Mouse (Mus musculus) cortical plate, adult 2 months (tissue): ENCODE data around the gene Tmem229b.

ENCODE experiments used
- CTCF ChIP-seq: fragments of 200-500 bp; IDR thresholded peaks from 2 replicates; pipeline ENCODE4 v1.5.1; 2011; ENCODE audit warnings: mild to moderate bottlenecking, control low read depth, low read length; ENCODE audit not compliant: insufficient read depth; ENCODE audit errors: extremely low read depth
- POLR2A ChIP-seq: fragments of 200-500 bp; IDR thresholded peaks from 2 replicates; pipeline ENCODE4 v1.6.1; 2011; ENCODE audit warnings: mild to moderate bottlenecking, low read length, control low read depth; ENCODE audit not compliant: insufficient read depth; ENCODE audit errors: extremely low read depth

DNA sequence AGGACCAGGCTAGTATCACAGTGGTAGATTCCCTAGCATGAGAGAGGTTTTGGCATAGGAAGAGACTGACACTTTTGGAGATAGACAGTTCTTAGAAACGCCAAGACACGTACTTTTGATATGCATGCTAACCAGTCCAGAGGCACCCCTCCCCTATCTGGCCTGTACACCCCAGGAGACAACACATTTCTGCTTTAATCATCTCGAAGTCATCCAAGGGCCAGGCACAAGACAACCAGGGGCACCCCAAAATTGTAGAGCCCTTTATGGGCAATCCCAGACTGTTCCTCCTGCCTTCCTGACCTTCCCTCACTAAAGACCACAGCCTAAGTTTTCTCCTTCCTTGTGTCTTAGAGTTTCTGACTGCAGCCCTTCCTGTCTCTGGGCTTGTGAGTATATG is 91.9 kb downstream of the Tmem229b start:
- TF ChIP-seq POLR2A, result no peak
- TF ChIP-seq CTCF, result no peak
